Mouse (Mus musculus) CD8-positive naive resting alpha-beta T cell, adult 57 days (primary cell): ENCODE results near the gene Zbtb39. TPM values are rescaled to one million over a fixed set of nuclear protein-coding genes. Genes with fewer than 3 reads are reported as not detected.

ENCODE experiments used
- total RNA-seq: library from RNA; stranded (reverse); gene quantifications from one replicate; pipeline ENCODE4 v1.2.4, GENCODE M21; 2023

The Zbtb39 gene
- total RNA-seq: 11.4 TPM

GRCm38 (mm10) chr10:127739083-127739660, at the start of gene Zbtb39:
Gene Zbtb39 (plus strand): TSS chr10:127739538.

GRCm38 (mm10) chr10:127704766-127705220, 34.5 kb upstream of the Zbtb39 start, which contains the start of gene Myo1a:
Gene Myo1a (plus strand): TSS chr10:127705170.

GRCm38 (mm10) chr10:127724178-127724577, 15.2 kb upstream of the Zbtb39 start, which contains the start of gene Tac2:
Gene Tac2 (plus strand): TSS chr10:127724478.

GRCm38 (mm10) chr10:127751548-127751947, 12.2 kb downstream of the Zbtb39 start, which contains the start of gene Gpr182:
Gene Gpr182 (minus strand): TSS chr10:127751732.

GRCm38 (mm10) chr10:127759181-127760110, 20.1 kb downstream of the Zbtb39 start, which contains the start of the genes Rdh1 and Rdh16f1:
Gene Rdh1 (plus strand): TSS chr10:127759721.
Gene Rdh16f1 (plus strand): TSS chr10:127759787.

GRCm38 (mm10) chr10:127776011-127776410, 36.7 kb downstream of the Zbtb39 start, which contains the start of gene Rdh9:
Gene Rdh9 (plus strand): TSS chr10:127776386.

Other genes with a start within 250 kb of the Zbtb39 start
- gene Stac3, start 237.9 kb upstream of the Zbtb39 start, total RNA-seq: 6.2 TPM
- not detected for gene Ndufa4l2, start 224.6 kb upstream of the Zbtb39 start, total RNA-seq
- 117 TPM for gene Shmt2, start 217.1 kb upstream of the Zbtb39 start, total RNA-seq
- gene Nxph4, start 205.0 kb upstream of the Zbtb39 start, total RNA-seq: not detected
- 3.0 TPM for gene Lrp1, start 118.4 kb upstream of the Zbtb39 start, total RNA-seq
- gene Stat6, start 96.6 kb upstream of the Zbtb39 start, total RNA-seq: 202 TPM
- gene Nemp1, start 72.6 kb upstream of the Zbtb39 start, total RNA-seq: 7.8 TPM
- gene Nab2, start 71.0 kb upstream of the Zbtb39 start, total RNA-seq: 42.3 TPM
- gene Myo1a, start 34.4 kb upstream of the Zbtb39 start, total RNA-seq: 0.43 TPM
- not detected for gene Tac2, start 15.1 kb upstream of the Zbtb39 start, total RNA-seq
- not detected for gene Gpr182, start 12.2 kb downstream of the Zbtb39 start, total RNA-seq
- 0.40 TPM for gene Rdh1, start 20.2 kb downstream of the Zbtb39 start, total RNA-seq
- gene Rdh16f1, start 20.2 kb downstream of the Zbtb39 start, total RNA-seq: 0.49 TPM
- not detected for gene Rdh9, start 36.8 kb downstream of the Zbtb39 start, total RNA-seq
- gene Rdh16, start 61.6 kb downstream of the Zbtb39 start, total RNA-seq: not detected
- gene Rdh19, start 110.4 kb downstream of the Zbtb39 start, total RNA-seq: not detected
- gene Rdh16f2, start 126.9 kb downstream of the Zbtb39 start, total RNA-seq: not detected
- not detected for gene Rdh7, start 149.3 kb downstream of the Zbtb39 start, total RNA-seq
- not detected for gene Sdr9c7, start 159.0 kb downstream of the Zbtb39 start, total RNA-seq